Mouse (Mus musculus): ENCODE measurements around the gene Pfkfb4.

Pfkfb4 gene

DNA sequence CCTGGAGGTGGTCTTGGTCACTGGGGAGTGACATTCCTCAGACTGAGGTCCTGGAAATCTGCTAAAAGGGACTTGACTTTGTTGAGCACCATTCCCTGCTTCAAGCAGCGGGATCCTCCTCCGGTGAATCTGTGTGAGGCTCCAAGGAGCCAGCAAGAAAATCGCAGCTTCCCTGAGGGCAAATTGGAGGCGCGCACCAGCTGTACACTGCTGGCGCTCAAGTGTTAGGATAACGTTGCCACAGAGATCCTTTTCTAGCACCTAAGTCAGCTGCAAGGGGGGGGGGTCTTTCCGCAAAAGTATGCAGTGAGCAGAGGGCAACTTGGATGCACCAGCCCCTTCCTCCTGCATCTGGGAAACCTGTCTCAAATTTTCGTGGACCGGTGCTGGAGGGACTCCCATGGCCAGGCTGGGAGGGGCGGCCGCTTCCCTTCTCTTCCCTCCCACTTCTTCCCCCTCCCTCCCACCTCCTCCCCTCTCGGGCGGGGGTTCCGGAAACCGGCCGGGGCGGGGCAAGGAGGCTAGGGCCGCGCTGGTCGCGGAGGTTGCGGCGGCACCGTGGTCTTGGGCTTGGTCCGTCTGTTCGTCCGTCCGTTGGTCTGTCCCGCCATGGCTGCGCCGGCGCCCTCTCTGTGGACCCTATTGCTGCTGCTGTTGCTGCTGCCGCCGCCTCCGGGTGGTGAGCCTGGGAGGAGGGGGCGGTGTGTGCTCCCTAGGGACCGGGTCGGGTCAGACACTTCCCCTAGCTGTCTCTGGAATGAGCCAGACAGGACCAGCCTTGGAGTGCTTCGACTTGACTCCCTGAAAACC lies 46.7 kb downstream of the Pfkfb4 start, which contains the start of gene Shisa5:
Gene Shisa5 (plus strand): TSS at position 480 of the 810 bp plus-strand sequence.
- DNase-seq, result peak; percentile 86 to 90

- peak; percentile 65 to 70 for DNase-seq
Measured at GRCm38 (mm10) chr9:109038901-109039364, 47.4 kb downstream of the Pfkfb4 start.

DNA sequence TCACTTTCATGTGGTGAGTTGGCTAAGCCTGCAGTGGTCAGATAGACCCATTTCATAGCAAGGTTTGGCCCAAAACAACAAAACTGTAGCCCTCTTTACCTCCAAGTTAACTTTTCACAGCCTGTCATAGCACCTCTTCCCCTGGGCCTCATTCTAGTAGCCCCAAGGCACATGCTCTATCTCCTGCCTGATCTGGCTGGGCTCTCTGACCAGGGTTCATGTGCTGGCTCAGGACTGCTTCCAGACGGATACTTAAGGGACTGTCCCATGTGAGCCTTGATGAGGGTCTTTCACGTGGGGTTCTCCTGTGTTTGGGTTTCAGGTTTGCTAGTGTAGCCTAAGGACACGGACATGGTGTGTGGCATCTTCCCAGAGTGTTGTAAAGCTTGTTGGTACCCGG lies 48.1 kb downstream of the Pfkfb4 start:
- no peak for DNase-seq

GRCm38 (mm10) chr9:109040216-109040615 lies 48.6 kb downstream of the Pfkfb4 start:
- no peak for DNase-seq

- peak in 1 of 2 experiments; percentile 46 for DNase-seq
Measured at GRCm38 (mm10) chr9:109040906-109041305, 49.3 kb downstream of the Pfkfb4 start.

GRCm38 (mm10) chr9:109041351-109041750 lies 49.8 kb downstream of the Pfkfb4 start:
- DNase-seq, result no peak

GRCm38 (mm10) chr9:109046306-109046705 lies 54.7 kb downstream of the Pfkfb4 start:
- DNase-seq, result peak; percentile 68 to 77

GRCm38 (mm10) chr9:109049316-109049715 lies 57.7 kb downstream of the Pfkfb4 start:
- no peak for DNase-seq

DNA sequence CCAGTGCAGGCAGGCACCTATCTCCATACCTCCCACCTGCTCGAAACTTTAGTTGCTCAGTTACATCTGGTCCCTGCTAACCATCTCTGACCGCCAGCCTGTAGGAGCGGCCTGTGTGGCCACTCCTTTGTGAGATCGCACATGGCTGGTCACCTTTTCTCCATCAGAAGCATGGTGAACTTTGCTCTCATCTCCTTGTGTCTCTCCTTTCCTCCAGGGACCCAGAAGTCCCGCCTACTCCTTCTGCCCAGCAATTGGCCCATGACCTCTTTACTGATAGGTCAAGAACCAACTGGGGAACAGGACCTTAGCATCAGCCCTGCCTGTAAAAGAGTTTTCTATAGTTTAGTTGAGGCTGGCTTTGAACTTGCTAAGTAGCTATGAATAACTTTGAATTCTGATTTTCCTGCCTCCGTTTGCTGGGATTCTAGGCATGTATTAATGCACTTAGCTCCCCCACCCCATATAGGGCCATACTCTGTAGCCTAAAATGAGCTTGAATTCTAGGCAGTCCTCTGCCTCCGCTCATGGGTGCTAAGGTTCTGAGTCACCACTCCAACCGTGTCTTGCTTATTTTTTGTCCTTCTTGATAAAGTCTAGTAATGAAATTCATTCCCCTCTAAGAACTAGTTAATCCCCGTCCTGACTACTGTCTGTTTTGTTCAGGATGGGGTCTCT lies 58.6 kb downstream of the Pfkfb4 start:
- DNase-seq, result no peak

- no peak for DNase-seq
Measured at GRCm38 (mm10) chr9:109050674-109050997, 59.1 kb downstream of the Pfkfb4 start.

GRCm38 (mm10) chr9:109051011-109051501 lies 59.5 kb downstream of the Pfkfb4 start:
- no peak for DNase-seq

DNA sequence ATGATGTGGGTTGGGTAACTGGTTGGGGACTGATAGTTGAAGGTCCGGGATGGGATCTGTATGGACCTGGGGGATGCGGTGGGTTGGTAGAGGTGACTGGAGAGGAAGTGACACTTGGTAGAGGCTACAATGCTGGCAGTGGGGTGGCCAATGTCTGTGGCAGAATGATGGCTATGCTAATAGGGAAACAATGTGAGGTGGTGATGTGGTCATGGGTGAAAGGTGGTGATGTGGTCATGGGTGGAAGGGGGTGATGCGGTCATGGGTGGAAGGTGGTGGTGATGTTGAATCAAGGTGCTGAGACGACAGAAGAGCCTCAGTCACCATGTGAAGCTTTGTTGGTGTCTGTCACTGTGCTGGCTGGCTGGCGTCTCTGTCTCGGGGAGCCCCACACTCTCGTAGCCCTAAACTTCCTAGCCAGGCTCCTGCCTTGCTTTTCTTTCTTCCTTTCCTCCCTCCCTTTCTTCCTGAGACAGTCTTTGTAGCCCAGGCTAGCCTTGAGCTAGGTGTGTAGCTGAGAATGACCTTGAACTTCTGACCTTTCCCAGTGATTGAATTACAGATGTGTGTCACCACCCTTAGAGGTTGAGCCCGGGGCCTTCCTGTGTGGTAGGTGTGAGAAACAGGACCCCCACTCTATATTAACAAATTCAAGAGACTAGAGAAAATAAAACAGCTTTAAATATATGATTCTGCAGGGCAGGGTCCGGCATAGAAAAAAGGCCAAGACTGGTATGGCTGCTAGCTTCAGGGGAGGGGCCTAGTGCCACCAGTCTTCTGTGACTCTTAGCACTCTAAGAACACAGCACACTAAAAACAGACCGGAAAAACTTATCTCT lies 60.3 kb downstream of the Pfkfb4 start:
- DNase-seq, result no peak

DNA sequence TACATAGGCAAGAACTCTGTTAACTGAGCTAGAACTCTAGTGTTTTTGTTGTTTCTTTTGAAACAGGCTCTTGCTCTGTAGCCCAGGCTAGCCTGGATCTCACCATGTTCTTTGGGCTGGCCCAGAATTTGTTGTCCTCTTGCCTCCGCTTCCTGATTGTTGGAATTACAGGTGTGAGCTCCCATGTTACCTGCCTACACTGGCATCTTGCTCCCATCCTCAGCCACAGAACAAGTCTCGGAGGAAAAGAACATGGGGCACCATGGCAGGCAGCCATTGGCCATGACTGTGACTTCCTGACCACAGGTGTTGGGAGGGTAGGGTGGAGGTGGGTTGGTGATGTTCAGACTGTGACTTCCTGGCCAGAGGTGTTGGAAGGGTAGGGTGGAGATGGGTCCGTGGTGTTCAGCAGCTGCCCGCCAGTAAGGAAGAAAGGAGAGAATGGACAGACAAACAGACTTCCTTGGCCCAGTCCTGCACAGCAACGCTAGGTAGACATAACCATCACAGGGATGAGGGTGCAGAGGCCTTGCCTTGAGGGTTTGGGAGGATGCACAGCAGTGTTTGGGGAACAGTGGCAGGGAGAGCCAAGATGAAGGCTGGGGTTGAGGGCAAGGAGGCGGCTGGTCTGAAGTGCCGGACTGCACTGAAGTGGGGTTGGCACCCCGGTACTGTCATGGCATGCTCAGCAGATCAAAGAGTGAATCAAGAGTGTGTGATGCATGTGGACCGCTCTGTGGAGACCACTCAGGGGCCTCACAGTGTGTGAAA lies 61.1 kb downstream of the Pfkfb4 start:
- DNase-seq, result no peak

DNA sequence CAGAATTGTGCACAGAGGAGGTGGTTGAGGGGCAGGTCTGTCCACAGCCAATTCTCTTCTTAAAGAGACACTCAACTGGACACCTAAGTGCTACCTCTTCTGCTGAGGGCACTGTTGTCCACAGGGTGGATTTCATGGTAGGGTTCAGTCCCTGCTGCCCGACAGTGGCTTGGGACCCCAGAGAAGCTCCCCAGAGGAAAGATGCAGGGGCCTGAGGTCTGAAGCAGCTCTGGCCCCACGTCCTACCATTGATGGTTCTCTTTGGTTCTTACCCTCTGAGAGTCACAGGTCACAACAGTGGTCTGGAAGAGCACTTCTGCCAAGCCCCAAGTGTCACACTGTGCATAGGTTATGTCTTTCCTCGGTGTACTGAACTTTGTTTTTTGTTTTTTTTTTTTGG lies 61.8 kb downstream of the Pfkfb4 start:
- DNase-seq, result no peak

- DNase-seq, result no peak
Measured at GRCm38 (mm10) chr9:109053851-109054250, 62.3 kb downstream of the Pfkfb4 start.

GRCm38 (mm10) chr9:109054712-109055111 lies 63.1 kb downstream of the Pfkfb4 start:
- peak; percentile 64 to 76 for DNase-seq

DNA sequence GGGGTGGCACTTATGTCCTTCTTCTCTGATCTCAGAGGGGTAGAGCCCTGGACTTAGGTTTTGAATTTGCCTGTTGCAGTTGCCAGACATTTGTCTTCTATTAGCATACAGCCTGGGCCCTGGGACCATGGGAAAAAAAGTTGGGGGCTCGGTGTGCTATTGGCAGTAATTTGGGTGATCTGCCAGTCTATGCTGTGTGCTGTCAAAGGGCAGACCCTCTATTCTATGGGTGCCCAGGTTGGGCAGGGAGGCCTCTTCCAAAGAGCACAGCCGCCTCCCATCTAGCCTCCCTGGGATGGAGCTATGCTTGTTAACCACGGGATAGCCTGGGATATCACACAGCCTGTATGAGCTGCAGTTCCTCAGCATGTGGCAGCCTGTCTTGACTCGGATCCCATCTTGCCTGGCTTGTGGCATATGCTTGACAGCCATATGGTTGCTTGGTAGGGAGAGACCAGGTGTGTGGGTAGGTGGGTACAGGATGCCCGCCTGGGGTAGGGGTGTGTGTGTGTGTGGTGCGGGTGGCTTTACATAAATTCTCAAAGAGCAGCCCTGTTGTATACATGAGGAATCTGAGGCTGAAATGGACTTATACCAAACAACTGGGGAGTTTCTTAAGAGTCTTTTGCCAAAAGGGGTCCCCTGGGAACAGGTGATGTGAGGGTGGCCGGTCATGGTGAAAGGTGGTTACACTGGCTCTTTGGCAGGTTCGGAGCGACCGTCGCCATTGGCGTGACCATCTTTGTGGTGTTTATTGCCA lies 63.9 kb downstream of the Pfkfb4 start:
- no peak for DNase-seq

GRCm38 (mm10) chr9:109056081-109056690 lies 64.6 kb downstream of the Pfkfb4 start:
- no peak for DNase-seq

DNA sequence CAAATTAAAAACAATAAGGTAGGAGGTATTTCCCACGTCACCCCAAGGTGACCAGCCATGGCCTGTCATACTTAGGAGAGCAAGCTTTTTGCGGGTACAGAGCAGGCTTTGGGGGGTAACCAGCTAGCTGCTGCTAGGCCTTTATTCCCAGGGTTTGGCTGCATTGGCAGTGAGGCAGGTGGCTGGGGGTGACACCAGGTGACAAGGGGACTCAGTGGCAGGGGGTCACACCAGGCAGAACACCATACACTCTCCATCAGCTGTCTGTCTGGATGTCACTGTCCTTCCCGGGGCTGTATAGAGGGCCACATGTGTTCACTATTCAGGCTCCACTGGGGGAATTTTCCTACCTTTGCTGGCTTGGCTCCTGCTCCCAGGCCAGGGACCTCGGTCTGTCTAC lies 65.3 kb downstream of the Pfkfb4 start:
- DNase-seq, result no peak

DNA sequence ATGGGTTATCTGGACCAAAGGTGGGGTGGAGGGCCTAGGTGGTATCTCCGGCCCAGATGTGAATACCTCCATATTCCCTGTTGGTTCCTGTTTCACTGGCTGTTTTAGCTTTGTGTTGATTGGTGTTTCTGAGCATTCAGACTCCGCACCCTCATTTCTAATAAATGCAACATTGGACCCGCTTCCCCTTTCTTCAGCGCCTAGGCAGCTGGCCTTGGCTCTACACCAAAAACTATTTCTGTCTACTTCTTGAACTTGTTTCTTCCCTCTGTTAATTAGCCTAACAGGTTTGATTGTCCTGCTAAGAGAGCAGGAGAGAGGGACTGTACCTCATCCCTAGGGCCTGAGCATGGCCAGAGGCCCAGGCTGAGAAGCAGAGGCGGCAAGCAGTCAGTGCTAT lies 66.0 kb downstream of the Pfkfb4 start:
- no peak for DNase-seq

Measured in kidney, postnatal 4 days (tissue).